Mouse (Mus musculus): ENCODE data around the gene Gm39566.
A peak's percentile ranks its signal among the peaks of the same experiment; 100 is the strongest.

Gene Gm39566

DNA sequence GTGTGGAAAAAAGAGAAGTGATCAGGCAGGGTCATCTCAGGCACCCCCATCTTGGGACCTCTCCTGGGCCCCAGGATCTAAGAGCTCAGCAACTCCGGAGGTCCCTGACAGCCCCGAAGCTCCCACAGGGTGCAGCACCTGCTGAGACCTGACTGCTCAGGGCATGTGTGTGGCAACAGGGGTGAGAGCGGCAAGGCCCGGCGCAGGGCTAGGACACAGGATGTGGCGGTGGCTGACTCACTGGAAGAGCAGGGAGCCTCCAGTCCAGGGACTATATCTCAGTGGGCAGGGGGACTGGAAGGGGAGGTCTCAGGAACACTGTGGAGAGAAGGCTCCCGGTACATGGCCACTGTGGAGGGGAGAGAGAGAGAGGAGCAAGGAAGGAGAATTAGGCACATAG is 17.2 kb downstream of the Gm39566 start:
- DNase-seq (ENCODE audit: low read depth, low spot score): no peak

DNA sequence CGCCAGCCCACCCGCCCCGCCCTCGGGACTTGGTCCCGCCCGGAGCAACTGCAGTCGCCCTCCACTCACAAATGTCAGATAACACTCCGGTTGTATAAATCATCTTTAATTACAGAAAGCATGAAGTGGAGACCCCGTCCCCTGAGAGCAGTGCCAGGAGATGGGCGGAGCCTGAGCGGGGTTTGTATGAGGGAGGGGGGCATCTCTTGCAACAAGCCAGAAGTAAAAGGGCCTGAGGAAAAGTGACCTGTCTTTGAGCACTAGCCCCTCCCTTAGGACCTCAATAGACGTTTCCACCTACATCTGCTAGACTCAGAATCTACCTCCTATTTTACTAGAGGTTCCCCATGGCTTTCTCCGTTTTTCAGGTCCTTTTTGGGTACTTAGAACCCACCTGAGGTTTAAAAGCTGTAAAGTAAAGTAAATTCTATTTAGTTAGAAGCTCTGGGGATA is 19.1 kb downstream of the Gm39566 start:
- DNase-seq (ENCODE audit: low read depth, low spot score): no peak

DNA sequence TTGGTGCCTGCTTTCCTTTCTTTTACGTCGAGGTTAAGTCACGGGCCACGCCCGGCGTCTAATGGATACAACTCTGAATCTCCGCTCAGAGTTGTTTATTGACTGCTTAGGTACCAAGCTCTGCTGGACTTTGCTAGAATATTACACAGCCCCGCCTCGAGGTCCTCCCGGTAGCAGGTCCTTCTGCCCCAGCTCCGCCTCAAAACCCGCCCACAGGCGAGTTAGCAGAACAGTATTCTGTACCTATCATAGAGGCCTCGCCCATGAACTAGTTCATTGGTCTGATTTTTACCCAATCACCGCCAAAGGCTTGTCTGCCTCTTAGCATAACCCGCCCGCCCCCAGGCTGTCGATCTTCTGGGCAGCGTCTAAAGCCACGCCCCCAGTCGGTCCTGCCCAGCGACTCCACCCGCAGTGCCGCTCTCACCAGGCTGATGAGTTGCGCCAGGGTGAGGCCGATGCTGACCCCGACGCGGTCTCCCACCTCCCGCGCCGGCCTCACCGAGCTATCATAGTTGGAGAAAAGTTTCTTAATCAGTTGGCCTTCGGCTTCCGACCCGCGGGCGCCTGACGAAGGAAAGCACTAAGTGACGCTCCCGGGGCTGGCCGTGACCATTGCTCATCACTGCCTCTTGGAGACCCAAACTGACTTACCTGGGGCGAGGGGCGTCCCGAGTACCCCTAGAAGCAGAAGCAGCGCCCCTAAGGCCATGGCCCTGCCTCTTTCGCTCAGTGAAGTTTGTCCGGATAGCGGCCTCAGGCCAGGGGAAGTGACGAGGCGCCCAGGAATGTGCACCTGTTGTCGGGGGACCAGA is 19.7 kb downstream of the Gm39566 start, which contains the start of gene Chrnb1:
Gene Chrnb1 (minus strand): TSS at position 776 of the 815 bp plus-strand sequence.
- DNase-seq (ENCODE audit: low read depth, low spot score): peak; percentile 99

DNA sequence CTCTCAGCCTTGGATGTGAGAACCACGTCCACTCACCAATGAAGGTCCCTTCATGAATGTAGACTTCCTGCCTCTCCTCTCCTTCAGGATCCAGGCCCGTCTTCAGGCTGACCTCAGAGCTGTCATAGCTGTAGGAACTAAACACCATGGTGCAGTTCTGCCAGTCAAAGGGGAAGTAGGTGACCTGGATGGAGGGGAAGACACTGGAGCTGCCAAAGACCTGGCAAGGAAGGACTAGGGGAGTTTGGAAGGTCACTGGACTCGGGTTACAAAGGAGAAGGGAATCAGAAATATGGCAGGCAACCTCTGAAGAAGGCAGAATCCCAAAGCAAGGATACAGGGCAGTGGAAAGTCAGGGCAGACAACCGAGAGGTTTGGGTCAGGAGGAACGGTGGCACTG is 21.7 kb downstream of the Gm39566 start:
- no peak for DNase-seq (ENCODE audit: low read depth, low spot score)

DNA sequence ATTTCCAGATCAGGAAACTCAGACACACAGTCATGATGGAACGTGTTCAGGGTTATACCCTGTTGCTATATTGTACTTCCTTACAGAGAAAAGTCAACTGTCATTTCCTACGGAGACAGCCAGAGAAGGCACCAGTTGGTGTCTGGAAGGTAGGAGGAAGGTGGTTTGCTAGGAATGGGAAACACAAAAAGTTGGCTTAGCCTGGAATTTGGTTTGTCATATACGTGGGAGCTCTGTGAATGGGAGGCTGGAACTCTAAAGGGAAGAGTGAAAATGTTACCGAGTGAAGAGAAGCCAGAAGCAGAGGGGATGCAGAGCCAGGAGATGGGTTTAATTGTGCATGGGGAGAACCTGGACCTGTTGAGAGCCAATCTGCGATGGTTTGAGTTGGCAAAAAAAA is 23.7 kb downstream of the Gm39566 start:
- no peak for DNase-seq (ENCODE audit: low read depth, low spot score)

DNA sequence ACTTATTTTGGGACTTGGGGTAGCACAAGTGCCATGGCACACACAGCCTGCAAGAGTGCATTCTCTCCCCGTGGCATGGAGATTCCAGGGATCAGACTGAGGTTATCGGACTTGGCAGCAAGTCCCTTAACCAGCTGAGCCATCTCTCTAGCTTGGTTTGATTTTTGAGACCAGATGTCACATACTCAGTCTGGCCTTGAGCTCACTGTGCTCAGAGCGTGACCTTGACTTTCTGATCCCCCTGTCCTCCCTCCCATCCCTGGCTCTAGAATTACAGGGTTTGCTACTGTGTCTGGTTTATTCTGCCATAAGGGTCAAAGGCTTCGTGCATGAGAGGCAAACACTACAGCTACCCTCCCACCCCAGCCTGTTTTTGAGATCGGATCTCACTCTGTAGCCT is 25.7 kb downstream of the Gm39566 start:
- DNase-seq (ENCODE audit: low read depth, low spot score): no peak

DNA sequence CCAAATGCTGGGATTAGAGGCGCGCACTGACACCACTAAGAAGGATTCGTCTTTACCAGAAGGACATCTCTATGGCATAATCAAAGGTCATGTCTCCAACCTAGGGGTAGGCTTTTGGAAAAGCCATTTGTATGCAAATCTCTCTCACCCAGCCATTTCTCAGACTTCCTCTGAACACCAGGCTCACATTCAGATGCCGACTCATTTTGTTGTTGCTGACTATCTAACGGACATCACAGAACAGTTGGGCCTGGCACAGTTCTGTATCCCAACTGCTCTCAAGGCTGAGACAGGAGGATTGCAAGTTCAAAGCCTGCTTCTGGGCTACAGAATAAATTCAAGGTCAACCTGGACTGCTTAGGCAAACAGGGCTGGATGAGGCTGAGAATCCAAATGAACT is 27.8 kb downstream of the Gm39566 start:
- DNase-seq (ENCODE audit: low read depth, low spot score): peak; percentile 59

DNA sequence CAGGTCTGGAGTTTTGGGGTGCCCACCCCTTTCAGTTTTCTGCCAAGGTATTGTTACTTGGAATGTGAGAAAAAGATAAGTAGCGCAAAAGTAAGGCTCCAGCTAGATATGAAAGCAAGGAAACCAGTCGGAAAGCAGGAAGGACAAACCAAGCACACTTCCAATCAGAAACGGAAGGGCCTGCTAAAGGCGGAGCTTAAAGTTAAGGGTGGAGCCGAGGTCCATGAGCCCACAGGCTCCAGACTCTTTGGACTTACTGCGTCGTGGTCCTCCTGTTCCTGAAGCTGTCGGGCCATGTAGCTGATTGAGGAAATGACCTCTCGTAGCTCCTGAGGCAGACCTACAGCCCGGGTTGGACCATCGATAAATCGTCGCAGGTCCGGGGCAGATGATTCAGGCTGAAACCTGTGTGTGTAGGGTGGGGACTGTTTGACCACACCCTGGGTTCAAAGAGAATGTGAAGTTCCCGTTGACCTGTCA is 30.3 kb downstream of the Gm39566 start:
- peak; percentile 85 for DNase-seq (ENCODE audit: low read depth, low spot score)

DNA sequence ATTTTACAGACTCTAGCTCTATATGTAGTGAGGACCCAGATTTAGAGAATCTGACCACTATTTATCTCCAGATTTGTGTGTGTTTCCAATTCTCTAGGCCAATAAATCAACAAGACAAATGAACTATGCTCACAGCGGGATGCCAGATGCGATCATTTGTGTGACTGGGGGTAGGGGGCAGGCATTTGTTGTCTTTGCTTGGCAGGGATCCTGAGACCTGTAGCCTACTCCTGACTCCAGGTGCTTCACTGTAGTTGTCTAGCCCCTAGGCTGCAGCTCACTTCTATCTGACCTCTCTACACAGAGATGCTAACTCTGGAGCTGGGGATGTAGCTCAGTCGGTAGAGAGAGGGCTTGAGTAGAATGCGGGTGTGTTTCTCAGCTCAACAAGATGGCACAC is 33.3 kb downstream of the Gm39566 start:
- DNase-seq (ENCODE audit: low read depth, low spot score): peak; percentile 87

DNA sequence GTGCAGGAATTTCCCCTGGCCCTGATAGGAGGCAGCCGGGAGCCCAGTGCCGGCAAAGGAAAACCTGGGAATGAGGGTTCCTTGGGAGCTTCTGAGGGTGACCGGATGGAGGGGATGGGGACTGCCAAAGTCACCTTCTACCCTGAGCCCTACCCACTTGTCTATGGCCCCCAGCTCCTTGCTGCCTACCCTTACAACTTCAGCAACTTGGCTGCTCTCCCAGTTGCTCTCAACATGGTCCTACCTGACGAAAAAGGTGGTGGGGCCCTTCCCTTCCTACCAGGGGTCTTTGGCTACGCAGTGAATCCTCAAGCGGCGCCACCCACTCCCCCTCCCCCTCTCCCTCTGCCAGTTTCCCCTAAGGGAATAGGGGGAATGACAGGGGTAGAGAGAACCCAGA is 36.1 kb downstream of the Gm39566 start:
- DNase-seq (ENCODE audit: low read depth, low spot score): no peak

DNA sequence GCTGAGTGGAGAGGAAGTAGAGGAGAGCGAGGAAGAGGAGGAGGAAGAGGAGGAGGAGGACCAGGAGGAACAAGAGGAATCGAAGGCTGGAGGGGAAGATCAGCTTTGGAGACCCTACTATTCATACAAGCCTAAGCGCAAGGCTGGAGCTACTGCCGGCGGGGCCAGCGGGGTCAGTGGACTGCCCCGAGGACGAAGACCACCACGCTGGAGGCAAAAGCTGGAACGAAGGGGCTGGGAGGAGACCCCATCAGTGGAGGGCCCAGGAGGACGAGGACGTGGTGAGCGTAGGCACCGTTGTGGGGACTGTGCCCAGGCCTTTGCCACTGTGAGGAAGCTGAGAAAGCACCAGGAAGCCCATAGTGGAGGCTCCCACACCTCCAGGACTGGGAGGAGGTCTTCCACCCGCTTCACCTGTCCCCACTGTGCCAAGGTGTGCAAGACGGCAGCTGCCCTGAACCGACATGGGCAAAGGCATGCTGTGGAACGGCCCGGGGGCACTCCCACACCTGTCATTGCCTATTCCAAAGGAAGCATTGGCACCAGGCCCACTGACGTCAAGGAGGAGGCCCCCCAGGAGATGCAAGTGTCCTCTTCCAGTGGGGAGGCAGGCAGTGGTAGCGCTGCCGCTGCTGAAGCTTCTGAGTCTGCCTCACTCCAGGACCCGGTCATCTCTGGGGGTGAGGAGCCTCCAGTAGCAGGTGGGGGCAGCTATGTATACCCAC is 36.7 kb downstream of the Gm39566 start:
- no peak for DNase-seq (ENCODE audit: low read depth, low spot score)

DNA sequence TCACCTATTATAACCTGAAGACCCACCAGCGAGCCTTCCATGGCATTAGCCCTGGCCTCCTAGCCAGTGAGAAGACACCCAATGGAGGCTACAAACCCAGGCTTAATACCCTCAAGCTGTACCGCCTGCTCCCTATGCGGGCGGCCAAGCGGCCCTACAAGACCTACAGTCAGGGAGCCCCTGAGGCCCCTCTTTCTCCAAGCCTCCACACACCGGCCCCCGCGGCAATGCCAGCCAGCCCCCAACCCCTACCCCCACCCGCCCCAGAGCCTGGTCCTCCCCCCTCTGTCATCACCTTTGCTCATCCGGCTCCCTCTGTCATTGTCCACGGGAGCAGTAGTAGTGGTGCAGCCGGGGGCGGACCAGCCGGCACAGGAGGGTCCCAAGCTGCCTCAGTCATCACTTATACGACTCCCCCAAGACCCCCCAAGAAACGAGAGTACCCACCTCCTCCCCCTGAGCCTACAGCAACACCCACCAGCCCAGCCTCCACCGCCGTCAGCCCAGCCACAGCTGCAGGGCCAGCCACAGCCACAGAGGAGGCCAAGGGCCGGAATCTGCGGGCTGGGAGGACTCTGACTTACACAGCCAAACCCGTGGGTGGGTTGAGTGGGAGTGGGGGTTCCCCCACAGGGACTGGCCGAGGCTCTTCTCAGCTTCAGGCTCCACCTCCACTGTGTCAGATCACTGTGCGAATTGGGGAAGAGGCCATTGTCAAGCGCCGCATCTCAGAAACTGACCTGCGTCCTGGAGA is 37.4 kb downstream of the Gm39566 start:
- DNase-seq (ENCODE audit: low read depth, low spot score): no peak

DNA sequence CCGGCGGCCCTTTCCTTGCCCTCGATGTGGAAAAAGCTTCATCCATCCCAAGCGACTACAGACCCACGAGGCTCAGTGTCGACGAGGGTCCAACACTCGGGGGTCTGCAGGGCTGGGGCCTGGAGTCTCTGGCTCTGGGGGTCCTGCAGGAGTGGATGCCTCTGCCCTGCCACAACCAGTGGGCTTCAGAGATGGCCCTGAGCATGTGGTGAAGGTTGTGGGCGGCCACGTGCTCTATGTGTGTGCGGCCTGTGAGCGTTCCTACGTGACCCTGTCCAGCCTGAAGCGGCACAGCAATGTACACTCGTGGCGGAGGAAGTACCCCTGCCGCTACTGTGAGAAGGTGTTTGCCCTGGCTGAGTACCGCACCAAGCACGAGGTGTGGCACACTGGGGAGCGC is 38.6 kb downstream of the Gm39566 start:
- DNase-seq (ENCODE audit: low read depth, low spot score): no peak

DNA sequence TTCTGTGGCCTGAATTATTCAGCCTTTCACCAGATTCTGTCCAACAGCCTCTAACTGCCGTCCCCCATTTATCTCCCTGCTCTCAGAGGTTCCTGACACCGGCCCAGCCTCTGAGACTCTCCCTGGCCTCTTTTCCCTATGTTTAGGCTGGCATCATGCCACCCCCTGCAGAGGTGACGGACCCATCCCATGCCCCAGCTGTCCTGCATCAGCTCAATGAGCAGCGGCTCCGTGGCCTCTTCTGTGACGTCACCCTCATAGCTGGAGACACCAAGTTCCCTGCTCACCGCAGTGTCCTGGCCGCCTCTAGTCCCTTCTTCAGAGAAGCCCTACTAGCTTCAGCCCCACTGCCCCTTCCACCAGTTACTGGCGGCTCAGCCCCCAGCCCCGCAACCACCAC is 39.4 kb downstream of the Gm39566 start:
- DNase-seq (ENCODE audit: low read depth, low spot score): no peak

DNA sequence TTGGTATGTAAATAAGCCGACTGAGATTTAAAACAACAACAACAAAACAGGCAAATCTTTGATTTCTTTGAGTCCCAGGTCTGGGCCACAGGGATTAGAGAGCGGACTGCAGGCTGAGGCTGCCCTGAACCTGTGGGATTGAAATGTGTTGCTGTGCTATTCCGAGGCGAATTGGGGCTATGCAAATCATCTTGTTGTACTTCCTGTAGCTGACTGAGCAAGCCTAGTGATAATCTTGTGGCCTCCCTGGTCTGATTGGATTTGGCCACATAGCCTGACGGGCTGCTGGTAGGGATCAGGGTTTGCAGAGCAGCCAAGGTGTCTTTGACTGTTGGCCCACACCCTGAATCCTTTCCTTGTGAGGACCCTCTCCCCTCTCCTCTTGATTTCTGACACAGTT is 40.1 kb downstream of the Gm39566 start:
- no peak for DNase-seq (ENCODE audit: low read depth, low spot score)

DNA sequence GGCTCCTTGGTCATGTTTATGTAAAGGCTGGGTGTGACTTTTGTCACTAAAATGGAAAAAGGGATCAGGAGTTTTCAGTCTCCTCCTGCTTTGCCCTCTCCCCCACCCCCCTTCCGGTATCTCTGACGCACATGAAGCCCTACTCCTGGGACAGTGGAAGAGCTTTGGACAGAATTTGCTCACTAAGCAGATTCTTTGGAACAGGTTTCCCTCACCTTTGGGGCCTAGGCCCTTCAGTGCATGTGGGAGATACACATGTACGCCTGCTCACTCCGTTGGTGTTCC is 47.5 kb downstream of the Gm39566 start:
- DNase-seq (ENCODE audit: low read depth, low spot score): no peak

DNA sequence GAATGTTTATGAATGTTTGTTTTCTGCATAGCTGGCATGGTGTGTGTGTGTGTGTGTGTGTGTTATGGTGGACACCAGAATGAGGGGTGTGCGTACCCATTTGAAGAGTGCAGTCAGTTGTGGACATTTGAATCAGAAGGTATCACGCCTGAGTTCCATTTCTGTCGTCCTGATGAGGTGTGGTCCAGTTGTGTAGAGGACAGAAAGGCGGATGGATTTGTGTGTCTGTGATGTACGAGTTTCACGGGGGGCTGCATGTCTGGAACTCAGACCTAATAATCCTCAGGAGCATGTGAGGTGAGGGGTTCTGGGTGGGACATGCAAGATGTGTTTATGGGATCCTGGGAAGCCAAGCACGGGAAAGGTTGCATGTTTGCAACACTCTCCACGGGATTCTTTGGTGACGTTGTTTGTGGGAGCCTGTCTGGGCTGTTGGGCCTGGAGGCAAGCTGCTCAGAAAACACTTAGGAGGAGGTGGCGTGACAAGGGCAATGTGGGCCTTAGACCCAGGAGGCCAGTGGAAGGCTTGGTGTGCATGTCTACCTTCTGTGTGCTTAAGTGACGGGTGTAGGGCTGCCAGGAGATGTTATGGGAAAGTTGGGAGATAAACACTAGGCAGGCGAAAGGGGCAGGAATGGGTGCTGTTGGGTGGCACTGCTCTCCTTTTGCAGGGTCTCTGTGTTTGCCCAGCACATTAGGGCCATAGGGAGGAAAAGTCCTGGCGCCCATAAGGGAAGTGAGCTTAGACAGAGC is 48.0 kb downstream of the Gm39566 start:
- DNase-seq (ENCODE audit: low read depth, low spot score): no peak

DNA sequence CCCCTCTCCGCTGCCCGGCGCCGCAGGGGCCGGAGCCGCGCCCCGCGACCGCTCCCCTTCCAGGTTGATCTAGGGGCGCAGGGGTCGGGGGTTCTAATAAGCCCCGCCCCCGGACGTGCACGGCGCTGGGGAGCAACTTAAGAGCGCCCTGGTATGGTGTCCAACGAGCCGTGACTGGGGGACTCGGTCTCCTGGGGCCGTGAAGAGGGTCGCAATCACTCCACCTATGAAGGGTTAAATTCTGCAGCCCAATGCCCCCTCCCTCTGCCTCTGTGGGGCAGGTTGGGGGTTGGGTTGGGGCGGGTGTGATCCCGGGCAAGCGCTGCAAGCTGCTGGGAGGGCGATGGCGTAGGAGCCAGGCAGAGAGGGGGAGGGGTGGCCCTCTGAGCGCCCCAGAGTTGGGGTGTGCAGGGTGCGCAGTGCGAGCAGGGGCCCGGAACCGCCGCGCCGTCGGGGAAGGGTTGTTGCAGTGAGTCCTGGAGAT is 48.9 kb downstream of the Gm39566 start:
- DNase-seq (ENCODE audit: low read depth, low spot score): peak; percentile 64

DNA sequence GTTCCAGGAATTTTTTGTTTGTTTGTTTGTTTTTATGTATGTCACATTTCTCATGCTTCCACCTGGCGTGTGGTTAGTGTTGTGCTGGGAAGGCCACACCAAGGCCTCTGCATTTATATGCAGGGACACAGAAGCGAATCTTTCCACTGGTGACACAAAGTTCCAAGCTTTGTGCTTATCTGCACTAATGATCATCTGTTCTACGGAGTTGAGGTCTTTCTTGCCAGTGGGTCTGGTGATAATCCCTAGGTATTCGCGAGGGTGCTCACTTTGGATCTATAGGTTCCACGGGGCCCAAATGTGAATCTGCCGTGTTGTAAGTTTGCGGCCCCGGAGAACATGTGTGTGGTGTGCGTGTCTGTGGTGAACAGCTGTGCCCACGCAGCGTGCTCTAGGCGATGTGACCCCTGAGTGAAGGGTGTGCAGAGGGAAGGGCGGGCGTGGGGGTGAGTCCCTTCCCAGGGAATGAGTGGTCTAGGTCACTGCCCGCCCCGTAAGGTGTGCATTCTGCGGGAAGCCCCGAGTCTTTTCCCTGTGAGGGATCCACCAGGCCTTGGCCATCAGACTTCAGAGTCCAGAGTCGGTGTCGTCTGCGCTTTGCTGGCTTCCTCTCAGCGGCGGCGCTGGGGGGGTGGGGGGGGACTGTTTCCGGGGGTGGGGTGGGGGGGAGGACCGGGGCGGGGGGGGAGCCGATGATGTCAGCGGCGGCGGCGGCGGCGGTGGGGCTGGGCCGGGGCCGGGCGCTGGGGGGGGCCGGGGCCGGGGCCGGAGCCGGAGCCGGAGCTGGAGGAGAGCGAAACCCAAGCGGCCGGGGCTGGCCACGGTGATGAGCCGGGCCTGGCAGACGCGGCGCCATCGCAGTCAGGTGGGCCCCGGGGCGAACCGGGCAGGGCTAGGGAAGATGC is 49.6 kb downstream of the Gm39566 start, which contains the start of gene Zbtb4:
Gene Zbtb4 (plus strand): TSS at position 692 of the 905 bp plus-strand sequence.
- DNase-seq (ENCODE audit: low read depth, low spot score): peak; percentile 51

DNA sequence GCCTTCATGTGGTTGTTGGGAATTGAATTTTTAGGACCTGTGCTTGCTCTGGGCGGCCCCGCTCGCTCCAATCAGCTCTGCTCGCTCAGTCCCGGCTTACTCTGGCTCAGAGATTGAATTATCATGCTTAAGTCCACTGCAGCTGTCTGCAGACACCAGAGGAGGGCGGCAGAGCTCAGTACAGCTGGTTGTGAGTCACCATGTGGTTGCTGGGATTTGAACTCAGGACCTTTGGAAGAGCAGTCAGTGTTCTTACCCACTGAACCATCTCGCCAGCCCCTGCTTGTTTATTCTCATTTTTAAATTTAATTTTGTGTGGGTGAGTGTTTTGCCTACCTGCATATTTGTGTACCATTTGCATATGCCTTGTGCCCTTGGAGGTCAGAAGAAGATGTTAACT is 51.5 kb downstream of the Gm39566 start:
- peak; percentile 72 for DNase-seq (ENCODE audit: low read depth, low spot score)
